Mouse (Mus musculus): ENCODE data around the gene Rft1. TPM values are rescaled to one million over a fixed set of nuclear protein-coding genes. Genes with fewer than 3 reads are reported as not detected.
A peak's percentile ranks its signal among the peaks of the same experiment; 100 is the strongest.

Rft1 gene
- total and polyA plus RNA-seq, 3 experiments: 9.1 to 11.3 TPM; not detected in 1

GRCm38 (mm10) chr14:30654691-30655228, 600 bp downstream of the Rft1 start:
- peak; percentile 55 for DNase-seq (ENCODE audit: low read depth, low spot score)
- H3K9ac ChIP-seq (ENCODE audit: control insufficient read depth, low read depth, low read length, poor library complexity, severe bottlenecking): peak overlapping the region; percentile 100
- H3K9me3 ChIP-seq (replicated peaks; ENCODE audit: insufficient read depth, low read length): no peaks in the 10 kb centered on the region
- no peaks in the 10 kb centered on the region for H3K27me3 ChIP-seq (ENCODE audit: control insufficient read depth in 1 of 2, insufficient read depth in 2 of 2, low read length in 2 of 2)
- H3K4me3 ChIP-seq (ENCODE audit: control insufficient read depth in 1 of 2, insufficient read depth in 1 of 2, low read depth in 2 of 2, low read length in 2 of 2): peak overlapping the region; percentile 92 to 98
- peak overlapping the region; percentile 72 for H3K27ac ChIP-seq (ENCODE audit: control insufficient read depth, low read depth, low read length)
- peaks cover 0 to 10% of the 10 kb centered on the region in 2 experiments; a peak in 2 of 4 replicates for H3K36me3 ChIP-seq (ENCODE audit: control insufficient read depth in 1 of 2, insufficient read depth in 2 of 2, low read length in 2 of 2)
- TF ChIP-seq GATA1 (IDR thresholded peaks at IDR 0.05; ENCODE audit: low read depth, low read length) (no peak), HCFC1 (IDR thresholded peaks at IDR 0.05; ENCODE audit: low read depth, low read length) (no peak), ZC3H11A (IDR thresholded peaks at IDR 0.05; ENCODE audit: low read depth, low read length) (no peak), CTCF (IDR thresholded peaks at IDR 0.05 in 2 of 3, conservative IDR thresholded peaks at IDR 0.05 in 1 of 3; ENCODE audit: control insufficient read depth in 1 of 3, insufficient read depth in 1 of 3, low read depth in 2 of 3, low read length in 3 of 3, poor library complexity in 1 of 3, severe bottlenecking in 1 of 3) (0 out of 6 replicates have a peak, but pooled peaks of 1 of the 3 experiments have one; percentile 11), USF2 (IDR thresholded peaks at IDR 0.05; ENCODE audit: borderline replicate concordance in 1 of 2, insufficient read depth in 1 of 2, low read depth in 1 of 2, low read length in 2 of 2) (no peak), E2F4 (IDR thresholded peaks at IDR 0.05; ENCODE audit: borderline replicate concordance, low read depth, low read length) (no peak), MYC (IDR thresholded peaks at IDR 0.05; ENCODE audit: low read depth, low read length) (0 out of 2 replicates have a peak, but pooled peaks have one; percentile 10)
- H3K79me2 ChIP-seq (ENCODE audit: control insufficient read depth, insufficient read depth, low read length, poor library complexity): peaks cover 4% of the 10 kb centered on the region
- peaks cover 3 to 7% of the 10 kb centered on the region in 2 experiments for H3K4me1 ChIP-seq (ENCODE audit: control insufficient read depth in 1 of 2, insufficient read depth in 2 of 2, low read length in 2 of 2)

DNA sequence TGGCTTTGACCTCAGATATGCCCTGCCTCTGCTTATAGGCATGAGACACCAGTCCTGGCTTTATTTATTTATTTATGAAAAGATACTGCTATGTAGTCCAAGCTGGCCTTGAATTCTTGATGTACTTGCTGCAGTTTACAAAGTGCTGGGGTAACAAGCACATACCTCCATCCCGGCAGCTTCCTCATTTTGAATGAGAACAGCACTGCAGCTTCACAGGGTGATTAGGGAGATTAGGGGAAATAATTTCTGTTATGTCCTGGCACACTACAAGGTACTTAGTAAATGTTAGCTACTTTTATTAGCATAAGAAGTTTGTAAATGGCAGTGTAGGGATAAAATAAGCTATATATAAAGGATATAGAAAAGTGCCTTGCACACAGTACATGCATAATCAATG, 1.4 kb downstream of the Rft1 start:
- peaks cover 4% of the 10 kb centered on the region for H3K79me2 ChIP-seq (ENCODE audit: control insufficient read depth, insufficient read depth, low read length, poor library complexity)
- H3K27ac ChIP-seq (ENCODE audit: control insufficient read depth, low read depth, low read length): peak overlapping the region; percentile 56; the same call in 1 of the 2 replicates
- peaks cover 0 to 10% of the 10 kb centered on the region in 2 experiments; a peak in 2 of 4 replicates for H3K36me3 ChIP-seq (ENCODE audit: control insufficient read depth in 1 of 2, insufficient read depth in 2 of 2, low read length in 2 of 2)
- no peak overlapping the region for H3K4me3 ChIP-seq (ENCODE audit: control insufficient read depth in 1 of 2, insufficient read depth in 1 of 2, low read depth in 2 of 2, low read length in 2 of 2)
- H3K9ac ChIP-seq (ENCODE audit: control insufficient read depth, low read depth, low read length, poor library complexity, severe bottlenecking): no peak overlapping the region
- H3K4me1 ChIP-seq (ENCODE audit: control insufficient read depth in 1 of 2, insufficient read depth in 2 of 2, low read length in 2 of 2): peaks cover 3 to 7% of the 10 kb centered on the region in 2 experiments
- peak; percentile 90 for DNase-seq (ENCODE audit: low read depth, low spot score)
- no peaks in the 10 kb centered on the region for H3K27me3 ChIP-seq (ENCODE audit: control insufficient read depth in 1 of 2, insufficient read depth in 2 of 2, low read length in 2 of 2)
- H3K9me3 ChIP-seq (replicated peaks; ENCODE audit: insufficient read depth, low read length): no peaks in the 10 kb centered on the region
- TF ChIP-seq ELF1 (IDR thresholded peaks at IDR 0.05; ENCODE audit: low read depth, low read length): 0 out of 2 replicates have a peak, but pooled peaks have one; percentile 53
- TF ChIP-seq CHD1 (IDR thresholded peaks at IDR 0.05; ENCODE audit: low read depth, low read length): 0 out of 2 replicates have a peak, but pooled peaks have one; percentile 29
- no peak for TF ChIP-seq CTCF (IDR thresholded peaks at IDR 0.05 in 2 of 3, conservative IDR thresholded peaks at IDR 0.05 in 1 of 3; ENCODE audit: control insufficient read depth in 1 of 3, insufficient read depth in 1 of 3, low read depth in 2 of 3, low read length in 3 of 3, poor library complexity in 1 of 3, severe bottlenecking in 1 of 3)
- TF ChIP-seq SMC3 (IDR thresholded peaks at IDR 0.05; ENCODE audit: low read depth, low read length): 0 out of 2 replicates have a peak, but pooled peaks have one; percentile 6
- TF ChIP-seq POLR2A (IDR thresholded peaks at IDR 0.05; ENCODE audit: control insufficient read depth in 1 of 2, insufficient read depth in 1 of 2, low read depth in 1 of 2, low read length in 2 of 2, poor library complexity in 1 of 2): no peak
- no peak for TF ChIP-seq POLR2AphosphoS2 (IDR thresholded peaks at IDR 0.05; ENCODE audit: low read length)
- TF ChIP-seq TCF12 (IDR thresholded peaks at IDR 0.05; ENCODE audit: low read depth, low read length): peak; percentile 30; the same call in 1 of the 2 replicates
- TF ChIP-seq MXI1 (IDR thresholded peaks at IDR 0.05; ENCODE audit: low read depth, low read length): peak; percentile 62; the same call in 1 of the 2 replicates
- TF ChIP-seq GABPA (IDR thresholded peaks at IDR 0.05; ENCODE audit: low read depth, low read length): no peak
- TF ChIP-seq MAFK (IDR thresholded peaks at IDR 0.05; ENCODE audit: borderline replicate concordance, low read depth, low read length): no peak
- no peak for TF ChIP-seq POLR2AphosphoS5 (IDR thresholded peaks at IDR 0.05; ENCODE audit: borderline replicate concordance, low read depth, low read length)
- TF ChIP-seq NELFE (IDR thresholded peaks at IDR 0.05; ENCODE audit: low read depth, low read length): no peak
- peak; percentile 71 for TF ChIP-seq SIN3A (IDR thresholded peaks at IDR 0.05; ENCODE audit: low read length)
- TF ChIP-seq KAT2A (conservative IDR thresholded peaks at IDR 0.05; ENCODE audit: low read depth, low read length): no peak
- no peak; the same call in none of the 2 replicates for TF ChIP-seq RAD21 (IDR thresholded peaks at IDR 0.05; ENCODE audit: low read depth, low read length)
- TF ChIP-seq USF2 (IDR thresholded peaks at IDR 0.05; ENCODE audit: borderline replicate concordance in 1 of 2, insufficient read depth in 1 of 2, low read depth in 1 of 2, low read length in 2 of 2): no peak
- no peak for TF ChIP-seq JUND (IDR thresholded peaks at IDR 0.05; ENCODE audit: low read depth, low read length)
- TF ChIP-seq TAL1 (IDR thresholded peaks at IDR 0.05; ENCODE audit: low read length): no peak
- no peak for TF ChIP-seq RCOR1 (IDR thresholded peaks at IDR 0.05; ENCODE audit: low read depth, low read length)
- no peak for TF ChIP-seq NRF1 (IDR thresholded peaks at IDR 0.05; ENCODE audit: insufficient read depth, low read depth, low read length, poor library complexity, severe bottlenecking)
- TF ChIP-seq ETS1 (IDR thresholded peaks at IDR 0.05; ENCODE audit: low read depth, low read length): no peak
- no peak for TF ChIP-seq HCFC1 (IDR thresholded peaks at IDR 0.05; ENCODE audit: low read depth, low read length)
- TF ChIP-seq ZMIZ1 (IDR thresholded peaks at IDR 0.05; ENCODE audit: low read depth, low read length): no peak
- TF ChIP-seq MYC (IDR thresholded peaks at IDR 0.05; ENCODE audit: low read depth, low read length): no peak
- TF ChIP-seq E2F4 (IDR thresholded peaks at IDR 0.05; ENCODE audit: borderline replicate concordance, low read depth, low read length): no peak
- peak; percentile 65; the same call in 1 of the 2 replicates for TF ChIP-seq GATA1 (IDR thresholded peaks at IDR 0.05; ENCODE audit: low read depth, low read length)
- no peak for TF ChIP-seq MEF2A (IDR thresholded peaks at IDR 0.05; ENCODE audit: extremely low read depth, insufficient replicate concordance, low read depth, low read length, poor library complexity, severe bottlenecking)
